Mouse (Mus musculus) olfactory bulb, adult 2 months (tissue): ENCODE data around the gene Nox1.

Experiments
- CTCF ChIP-seq: fragments of 200-500 bp; IDR thresholded peaks from 2 replicates; pipeline ENCODE4 v1.5.1; 2012; ENCODE audit warnings: low read depth, mild to moderate bottlenecking, low read length, moderate library complexity; ENCODE audit not compliant: insufficient read depth
- POLR2A ChIP-seq: fragments of 200-500 bp; IDR thresholded peaks from 2 replicates; pipeline ENCODE4 v1.6.1; 2012; ENCODE audit warnings: mild to moderate bottlenecking, low read depth, low read length, moderate library complexity; ENCODE audit not compliant: insufficient read depth

- TF ChIP-seq CTCF, result no peak
- TF ChIP-seq POLR2A, result no peak
These were observed 58.3 kb downstream of the Nox1 start for GRCm38 (mm10) chrX:134163484-134163883.
